Mouse (Mus musculus) R1 (cell line): ENCODE results near the gene Pnldc1.
A peak's percentile ranks its signal among the peaks of the same experiment; 100 is the strongest.

Source experiments
- DNase-seq: peaks from one replicate; pipeline ENCODE4 v3.0.0-alpha.2; 2018; ENCODE audit warnings: low read depth, low spot score

Gene Pnldc1

DNA sequence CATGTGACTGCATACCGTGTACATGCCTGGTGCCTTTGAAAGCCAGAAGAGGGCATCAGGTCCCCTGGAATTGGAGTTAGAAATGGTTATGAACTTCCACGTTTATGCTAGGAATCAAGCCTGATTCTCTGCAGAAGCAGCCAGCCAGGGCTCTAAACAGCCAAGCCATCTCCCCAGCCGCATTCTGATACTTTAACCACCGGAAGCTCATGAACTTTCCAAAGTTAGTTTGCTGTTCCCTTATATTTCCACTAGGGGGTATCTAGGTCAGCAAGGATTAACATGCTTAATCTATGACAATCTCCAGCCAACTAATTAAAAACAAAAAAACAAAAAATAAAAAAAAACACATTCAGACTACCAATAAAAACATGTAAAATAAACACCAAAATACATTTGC lies 52.0 kb downstream of the Pnldc1 start:
- peak; percentile 40 for DNase-seq

DNA sequence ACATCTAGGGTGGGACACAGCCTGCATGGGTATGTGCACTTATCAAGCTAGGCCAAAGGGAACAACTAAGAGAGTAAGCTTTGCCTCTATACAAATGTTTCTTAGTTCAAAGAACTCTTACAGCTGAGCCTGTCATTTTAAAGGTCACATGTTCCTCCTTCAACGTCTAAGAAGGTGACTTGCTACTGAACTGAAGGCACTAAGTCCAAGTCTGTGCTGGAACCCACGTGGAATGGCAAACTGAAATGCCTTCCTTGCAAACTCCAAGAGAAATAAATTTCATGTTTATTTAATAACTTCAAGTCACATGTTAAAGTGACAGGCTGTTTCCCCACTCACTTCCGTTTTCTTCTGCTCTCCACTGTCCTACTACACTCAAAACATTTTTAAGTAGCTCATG lies 52.6 kb downstream of the Pnldc1 start:
- no peak for DNase-seq

DNA sequence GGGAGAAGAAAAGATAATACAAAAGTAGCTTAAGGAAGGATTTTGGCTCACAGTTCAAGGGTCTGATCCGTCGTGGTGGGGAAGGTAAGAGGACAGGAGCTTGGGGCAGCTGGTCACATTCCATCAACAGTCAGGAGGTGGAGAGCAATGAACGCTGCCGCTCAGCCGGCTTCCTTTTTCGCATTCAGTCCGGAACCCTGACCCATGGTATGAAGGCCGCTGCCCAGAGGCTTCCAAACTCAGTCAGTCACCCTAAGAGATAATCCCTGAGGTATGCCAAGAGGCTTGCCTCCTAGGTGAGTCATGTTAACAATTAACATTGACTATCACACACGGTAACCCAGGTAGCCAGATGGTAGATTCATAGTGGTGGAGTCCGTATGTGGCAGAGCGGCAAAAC lies 55.6 kb downstream of the Pnldc1 start:
- no peak for DNase-seq

DNA sequence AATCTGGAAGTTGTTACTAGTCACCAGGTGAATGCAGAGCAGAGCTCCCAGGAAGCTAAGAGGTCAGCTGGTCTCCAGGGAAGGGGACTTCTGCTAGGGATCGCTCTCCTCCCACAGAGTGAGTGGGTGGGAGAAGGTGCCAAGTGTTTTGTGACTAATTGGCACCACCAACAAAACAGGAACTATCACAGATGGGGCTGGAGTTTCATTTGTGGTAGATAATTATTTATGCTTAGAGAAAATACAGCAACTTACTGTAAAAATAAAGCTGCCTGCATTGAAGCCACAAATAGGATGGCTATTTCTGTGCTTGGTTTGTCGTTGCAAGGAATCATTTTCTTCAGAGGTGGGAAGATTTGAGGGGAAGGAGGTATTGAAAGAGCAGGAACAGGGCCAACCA lies 56.2 kb downstream of the Pnldc1 start:
- DNase-seq = no peak

DNA sequence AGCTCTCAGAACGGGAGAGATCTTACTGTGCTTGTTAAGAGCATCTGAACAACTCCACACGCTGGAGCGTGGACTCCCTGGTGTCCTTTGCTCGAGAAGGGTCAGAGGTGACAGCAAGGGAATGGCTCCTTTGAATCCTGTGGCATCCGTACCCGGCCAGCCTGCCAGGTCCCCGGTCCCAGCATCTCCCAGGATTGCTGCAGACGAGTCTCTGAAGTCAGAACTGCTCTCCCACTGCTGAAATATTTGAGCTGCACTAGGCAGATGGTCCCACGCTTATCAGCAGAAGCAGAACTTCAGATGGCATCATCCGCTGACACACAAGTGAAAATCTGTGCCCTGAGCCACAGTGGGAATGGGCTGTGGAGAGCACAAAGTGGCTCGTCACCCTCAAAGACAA lies 58.3 kb downstream of the Pnldc1 start:
- no peak for DNase-seq

DNA sequence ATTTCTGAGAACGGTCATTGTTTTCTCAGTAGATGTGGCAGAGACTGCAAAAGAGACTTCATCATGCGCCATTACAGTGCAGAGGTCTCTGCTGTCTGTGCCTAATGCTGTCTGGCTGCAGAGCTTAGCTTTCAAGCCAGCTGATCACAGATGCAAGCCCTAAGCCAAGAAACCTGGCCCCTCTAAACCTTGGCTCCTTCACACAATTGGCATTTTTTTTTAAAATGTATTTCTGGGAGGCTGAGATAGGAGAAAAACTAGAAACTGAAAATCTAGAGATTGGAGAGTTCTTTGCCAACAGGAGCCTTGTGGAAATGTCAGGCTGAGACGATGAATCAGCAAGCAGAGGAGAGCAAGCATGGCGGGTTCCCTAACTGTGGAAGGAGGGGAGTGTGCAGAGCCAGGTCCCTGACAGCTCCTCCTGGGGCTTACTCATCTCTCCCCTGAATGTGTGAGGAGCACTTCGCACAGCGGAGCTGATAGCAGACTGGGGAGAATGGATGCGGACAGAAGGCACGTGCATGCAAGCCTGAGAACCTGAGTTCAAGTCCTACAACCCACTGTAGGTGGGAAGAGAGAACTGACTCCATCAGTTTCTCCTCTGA lies 60.1 kb downstream of the Pnldc1 start:
- DNase-seq = no peak

DNA sequence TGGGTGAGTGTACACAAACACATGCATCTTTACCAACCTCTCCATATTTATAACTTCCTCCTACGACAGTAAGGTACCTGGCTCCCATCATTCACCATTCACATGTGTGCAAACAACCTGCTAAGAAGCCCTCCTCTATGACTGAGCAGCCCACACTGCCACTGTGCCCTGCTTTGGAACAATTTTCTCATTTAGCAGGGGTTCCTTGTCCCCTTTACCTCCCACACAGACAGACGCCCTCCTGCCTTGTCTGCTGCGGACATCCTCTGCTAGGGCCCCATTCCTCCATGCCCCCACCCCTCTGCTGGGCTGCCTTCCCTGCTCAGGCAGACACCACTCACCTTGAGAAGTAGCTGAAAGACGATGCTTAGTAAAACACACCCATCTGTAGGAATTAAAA lies 62.3 kb downstream of the Pnldc1 start:
- no peak for DNase-seq

DNA sequence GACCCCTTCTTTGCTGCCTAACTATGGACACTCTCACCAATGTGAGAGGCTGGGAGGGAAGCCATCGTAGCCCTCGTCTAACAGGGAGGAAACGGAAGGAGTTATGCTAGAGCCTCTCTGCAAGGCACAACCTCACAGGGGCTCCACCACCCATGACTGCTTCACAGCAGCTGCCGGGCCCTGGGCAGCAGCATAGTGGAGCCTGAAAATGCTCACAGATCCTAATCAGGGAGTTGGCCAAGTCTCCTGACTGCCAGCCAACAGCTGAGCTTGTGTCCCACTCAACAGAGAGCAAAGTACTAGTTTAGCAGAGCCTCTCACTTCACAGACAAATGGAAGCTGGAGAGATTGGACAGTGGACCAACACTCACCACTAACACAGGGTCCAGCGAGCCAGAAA lies 63.6 kb downstream of the Pnldc1 start:
- no peak for DNase-seq

DNA sequence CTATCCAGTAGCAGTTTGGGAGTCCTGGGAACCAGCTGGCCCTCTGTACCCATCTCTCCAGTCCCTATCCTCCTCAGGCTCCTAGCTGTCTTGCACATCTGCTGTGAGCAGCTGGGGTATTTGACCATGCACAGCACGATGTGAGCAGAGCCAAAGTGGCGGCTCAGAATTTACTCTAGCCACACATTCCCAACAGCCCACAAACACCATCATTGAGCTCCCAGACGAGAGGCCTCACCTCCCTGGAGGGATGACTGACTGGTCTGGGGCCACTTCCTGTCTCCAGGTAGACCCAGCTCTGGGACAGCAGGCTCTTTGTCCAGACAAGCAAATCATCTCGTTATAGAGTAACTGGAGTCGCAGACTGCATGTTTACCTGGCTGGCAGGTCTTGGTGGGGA lies 64.2 kb downstream of the Pnldc1 start:
- no peak for DNase-seq

DNA sequence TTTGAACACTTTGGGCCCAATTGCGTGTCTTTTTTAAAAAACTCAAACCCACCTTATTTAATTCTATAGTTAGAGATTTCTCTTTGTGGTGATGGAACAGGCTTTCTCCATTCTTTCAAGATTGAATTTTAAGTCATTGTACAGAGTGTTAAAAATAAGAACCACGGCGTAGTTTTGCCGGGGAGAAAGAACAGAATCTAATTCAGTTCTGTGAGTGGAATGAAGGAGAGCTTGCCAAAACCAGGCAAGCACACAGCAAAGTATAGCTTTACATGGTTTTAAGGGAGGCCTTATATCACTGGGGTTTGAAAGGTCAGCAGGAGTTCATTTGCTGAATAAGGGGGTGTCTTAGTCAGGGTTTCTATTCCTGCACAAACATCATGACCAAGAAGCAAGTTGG lies 65.5 kb downstream of the Pnldc1 start:
- no peak for DNase-seq

DNA sequence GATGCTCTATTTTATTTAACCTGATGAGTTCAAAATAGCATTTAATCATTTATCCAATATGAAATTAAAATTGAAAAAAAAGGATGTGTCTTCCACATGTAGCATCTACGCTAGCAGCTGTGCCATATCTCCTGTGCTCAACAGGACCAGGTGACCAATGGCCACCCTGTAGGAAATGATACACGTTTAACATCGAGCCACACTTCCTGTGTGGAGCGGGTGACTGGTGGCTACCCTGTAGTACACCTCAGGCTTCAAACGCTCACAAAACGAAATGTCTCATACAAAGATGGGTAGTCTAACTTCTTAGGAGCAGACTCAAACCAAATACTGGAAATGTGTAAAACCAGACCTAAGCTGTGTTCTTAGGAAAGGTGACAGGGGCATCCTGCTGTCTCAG lies 66.2 kb downstream of the Pnldc1 start:
- no peak for DNase-seq

DNA sequence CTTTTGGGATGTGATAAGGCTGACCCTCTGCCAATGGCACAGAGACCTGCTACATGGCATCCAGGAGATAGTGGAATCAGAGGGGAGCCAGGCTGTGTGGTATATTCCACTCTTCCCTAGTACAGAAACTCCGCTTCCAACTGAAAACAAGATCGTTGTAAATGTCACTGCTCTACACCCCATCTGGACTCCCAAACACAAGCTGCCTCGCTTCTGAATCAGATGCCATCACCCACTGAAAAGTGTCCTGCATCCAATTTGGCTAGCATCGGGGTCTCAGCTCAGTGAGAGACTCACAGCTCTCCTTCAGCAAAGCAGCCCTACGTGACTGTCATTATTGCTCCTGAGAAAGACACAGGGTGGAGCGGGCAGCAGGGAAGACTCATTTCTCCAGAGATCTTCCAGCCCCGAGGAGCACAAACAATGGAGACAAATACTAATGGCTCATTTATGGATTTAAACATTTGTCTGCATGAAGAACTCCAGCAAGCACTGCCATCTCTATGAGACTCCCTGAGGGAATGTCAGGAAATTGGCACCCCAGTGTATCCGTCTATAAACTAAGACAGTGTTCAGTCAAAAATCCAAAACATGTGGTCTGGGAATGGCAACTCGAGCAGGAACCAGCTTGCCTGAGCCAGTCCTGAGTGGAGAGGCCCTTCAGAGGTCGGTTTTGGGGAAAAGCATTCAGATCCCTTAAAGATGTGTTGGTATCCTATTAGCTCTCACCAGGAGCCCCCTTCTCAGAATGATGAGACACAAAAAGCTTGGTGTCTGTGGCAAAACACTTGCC lies 70.4 kb downstream of the Pnldc1 start:
- no peak for DNase-seq
